Mouse (Mus musculus) stomach, postnatal 0 days (tissue): ENCODE measurements around the gene Camk1. TPM values are rescaled to one million over a fixed set of nuclear protein-coding genes. Genes with fewer than 3 reads are reported as not detected.

Experiments used
- ATAC-seq: fragments of 200-750 bp; cut with Nextera tagmentation; 2 replicates; pipeline ENCODE4 v1.8.0; 2017; ENCODE audit not compliant: low FRiP score, low TSS enrichment
- DNase-seq: peaks from one replicate; pipeline ENCODE4 v3.0.0-alpha.2; 2016; ENCODE audit warnings: low spot score
- H3K27ac ChIP-seq: fragments of 300-500 bp; sonication (generic); replicated peaks from 2 replicates; pipeline ENCODE4 v1.5.1; 2014; ENCODE audit warnings: mild to moderate bottlenecking, control low read depth
- H3K27me3 ChIP-seq: fragments of 300-500 bp; sonication (generic); 2 replicates; pipeline ENCODE4 v1.6.1; 2014; ENCODE audit warnings: low read length; ENCODE audit not compliant: control insufficient read depth, insufficient read depth
- H3K36me3 ChIP-seq: fragments of 300-500 bp; sonication (generic); 2 replicates; pipeline ENCODE4 v1.6.1; 2014; ENCODE audit warnings: low read length, mixed read lengths; ENCODE audit not compliant: control insufficient read depth, insufficient read depth
- H3K4me1 ChIP-seq: fragments of 300-500 bp; sonication (generic); replicated peaks from 2 replicates; pipeline ENCODE4 v1.6.1; 2014; ENCODE audit warnings: antibody characterized with exemption; ENCODE audit not compliant: control insufficient read depth, insufficient read depth
- H3K4me2 ChIP-seq: fragments of 300-500 bp; sonication (generic); replicated peaks from 2 replicates; pipeline ENCODE4 v1.6.1; 2014; ENCODE audit warnings: low read depth, mild to moderate bottlenecking, control low read depth, moderate library complexity
- H3K4me3 ChIP-seq: fragments of 300-500 bp; sonication (generic); 2 replicates; pipeline ENCODE4 v1.5.1; 2014; ENCODE audit warnings: low read depth, low read length, control low read depth
- H3K9ac ChIP-seq: fragments of 300-500 bp; sonication (generic); 2 replicates; pipeline ENCODE4 v1.6.1; 2014; ENCODE audit warnings: mild to moderate bottlenecking, low read length, control low read depth, mixed read lengths
- H3K9me3 ChIP-seq: fragments of 300-500 bp; sonication (generic); 2 replicates; pipeline ENCODE4 v1.6.1; 2016; ENCODE audit warnings: low read length; ENCODE audit not compliant: control insufficient read depth
- CTCF ChIP-seq: IDR thresholded peaks from 2 replicates; pipeline ENCODE4 v1.5.1; 2016; ENCODE audit warnings: antibody characterized with exemption, low read depth, mild to moderate bottlenecking, moderate library complexity
- EP300 ChIP-seq: optimal IDR thresholded peaks from 2 replicates; pipeline ENCODE3; 2016; ENCODE audit warnings: antibody characterized with exemption
- WGBS: fragments of 180-500 bp; shearing (Covaris S2); extraction: QIAGEN DNeasy Blood & Tissue Kit; methylation state at CpG from one replicate; pipeline ENCODE4 v1.1.7; 2014; 5-methylcytosine and 5-hydroxymethylcytosine counted together
- polyA plus RNA-seq: library from polyadenylated mRNA; unstranded; fragments of >200 nt; fragmentation: Nextera tagmentation; extraction: Ambion mirVana; gene quantifications from 2 replicates; pipeline ENCODE4 v1.2.1, GENCODE M21; 2015

Camk1 gene
- polyA plus RNA-seq, 1 experiment from 2014 or later, result 52.9 TPM

DNA sequence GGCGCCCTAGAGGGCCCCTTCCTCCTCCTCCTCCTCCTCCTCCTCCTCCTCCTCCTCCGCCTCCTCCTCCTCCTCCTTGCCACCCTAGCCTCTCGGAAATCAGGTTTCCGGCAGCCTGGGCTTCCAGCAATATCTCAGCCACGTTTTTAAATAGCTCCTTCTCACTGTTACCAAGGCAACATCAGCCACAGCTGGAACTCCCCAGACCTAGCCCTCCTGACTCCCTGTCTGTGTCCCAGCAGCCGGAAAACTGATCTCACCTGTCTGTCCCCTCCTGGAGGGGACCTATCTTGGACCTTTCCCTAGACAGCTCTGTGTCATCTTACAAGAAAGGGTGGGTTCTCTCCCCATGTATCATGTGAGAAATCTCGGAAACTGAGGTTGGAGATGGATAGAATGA is 1.5 kb downstream of the Camk1 start:
- Histone ChIP-seq H3K9me3 (no peaks in the 10 kb centered on the region), H3K9ac (no peak overlapping the region), H3K4me1 (peaks cover 5% of the 10 kb centered on the region; the same call in 1 of the 2 replicates), H3K27me3 (no peaks in the 10 kb centered on the region), H3K36me3 (0 out of 2 replicates have a peak, but pooled peaks cover 3% of the 10 kb centered on the region), H3K27ac (no peak overlapping the region), H3K4me3 (no peak overlapping the region), H3K4me2 (peak overlapping the region; percentile 84)
- no peak for TF ChIP-seq CTCF
- TF ChIP-seq EP300, result no peak
- no peak for DNase-seq
- 27% methylated on average over 6 of the region's 7 CpGs for WGBS
- no peak for ATAC-seq

DNA sequence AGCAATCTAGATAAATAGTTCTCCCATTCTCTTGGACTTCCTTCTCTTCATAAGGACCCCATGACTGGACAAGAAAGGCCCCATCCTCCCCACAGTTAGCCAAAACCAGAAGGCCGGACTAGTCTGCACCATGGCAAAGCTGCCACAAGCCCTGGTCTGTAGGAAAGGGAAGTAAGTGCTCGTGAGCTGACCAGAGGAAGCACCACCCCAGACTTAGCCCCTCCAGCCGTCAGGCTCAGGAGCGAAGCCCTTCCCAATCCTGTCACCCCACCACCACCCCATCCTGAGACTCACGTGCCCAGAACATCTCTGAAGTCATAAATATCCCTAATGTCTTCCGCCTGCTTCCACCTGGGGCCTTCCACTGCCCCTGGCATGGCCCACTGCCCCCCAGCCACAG is 2.2 kb downstream of the Camk1 start:
- Histone ChIP-seq H3K4me2 (no peak overlapping the region), H3K27ac (no peak overlapping the region), H3K9me3 (no peaks in the 10 kb centered on the region), H3K4me1 (peaks cover 5% of the 10 kb centered on the region; the same call in 1 of the 2 replicates), H3K36me3 (0 out of 2 replicates have a peak, but pooled peaks cover 3% of the 10 kb centered on the region), H3K4me3 (no peak overlapping the region), H3K9ac (no peak overlapping the region), H3K27me3 (no peaks in the 10 kb centered on the region)
- WGBS, result 81% methylated on average over 6 of the region's 6 CpGs
- DNase-seq, result no peak
- TF ChIP-seq EP300 (no peak), CTCF (no peak)
- no peak for ATAC-seq

DNA sequence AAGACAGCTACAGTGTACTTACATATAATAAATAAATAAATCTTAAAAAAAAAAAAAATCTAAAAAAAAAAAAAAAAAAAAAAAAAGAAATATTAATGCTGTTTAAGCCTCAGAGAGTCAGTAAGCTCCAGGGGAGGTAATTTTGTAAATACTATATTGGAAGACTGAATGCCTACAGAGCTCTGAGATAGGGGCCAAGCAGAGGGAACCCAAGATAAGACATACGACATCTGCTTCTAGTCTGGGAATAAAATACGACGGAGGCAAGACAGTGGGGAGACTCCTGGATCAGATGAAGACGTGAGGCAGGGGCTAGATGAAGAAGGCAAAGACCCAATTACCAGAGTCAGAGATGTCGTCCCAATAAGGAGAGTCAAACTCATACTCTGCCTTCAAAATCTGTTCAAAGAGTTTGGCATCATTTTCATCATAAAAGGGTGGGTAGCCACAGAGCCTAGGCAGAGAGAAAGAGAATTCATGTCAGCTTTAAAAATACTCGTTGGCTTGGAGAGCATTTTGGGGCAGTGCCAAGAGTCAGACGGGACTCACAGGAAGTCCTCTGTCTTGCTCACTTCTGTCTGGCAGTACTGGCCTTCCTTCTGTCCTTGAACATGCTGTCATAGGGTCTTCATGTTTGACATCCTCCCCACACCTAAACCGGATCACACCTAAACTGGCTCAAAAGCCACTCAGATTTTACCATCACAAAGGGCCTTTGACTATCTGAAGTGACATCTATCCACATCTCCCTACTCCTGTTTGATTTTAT is 6.7 kb downstream of the Camk1 start:
- ATAC-seq, result no peak
- H3K36me3 ChIP-seq, result peaks cover 12% of the 10 kb centered on the region
- no peak for DNase-seq
- H3K4me3 ChIP-seq, result no peak overlapping the region
- no peaks in the 10 kb centered on the region for H3K9me3 ChIP-seq
- H3K9ac ChIP-seq, result no peak overlapping the region
- 0 out of 2 replicates have a peak, but pooled peaks cover 2% of the 10 kb centered on the region for H3K4me1 ChIP-seq
- no peak overlapping the region for H3K4me2 ChIP-seq
- no peaks in the 10 kb centered on the region for H3K27me3 ChIP-seq
- TF ChIP-seq EP300 (no peak), CTCF (no peak)
- WGBS, result 57% methylated on average over 8 of the region's 8 CpGs
- H3K27ac ChIP-seq, result no peak overlapping the region

DNA sequence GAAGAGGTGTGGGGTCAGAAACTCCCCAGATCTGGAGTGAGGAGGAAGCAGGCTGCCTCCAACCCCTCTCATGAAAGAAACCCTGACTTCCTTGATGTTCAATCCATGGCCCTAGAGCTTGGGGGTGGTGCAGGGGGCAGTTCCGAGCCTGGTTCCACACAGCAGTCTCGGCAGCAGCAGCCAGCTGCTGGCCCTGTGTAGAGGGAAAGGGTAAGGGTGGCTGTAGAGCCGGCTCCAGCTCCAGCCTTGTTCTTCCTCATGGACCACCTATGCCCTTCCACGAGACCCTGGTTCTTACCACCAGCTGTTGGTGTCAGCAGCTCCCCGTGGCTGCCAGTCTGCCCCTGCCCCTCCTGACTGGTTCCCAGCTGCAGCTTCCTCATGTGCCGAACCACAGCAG is 9.6 kb downstream of the Camk1 start:
- H3K4me2 ChIP-seq, result no peak overlapping the region
- no peak for TF ChIP-seq CTCF
- no peak for TF ChIP-seq EP300
- ATAC-seq, result no peak
- H3K9me3 ChIP-seq, result no peaks in the 10 kb centered on the region
- 76% methylated on average over 6 of the region's 6 CpGs for WGBS
- H3K9ac ChIP-seq, result no peak overlapping the region
- H3K27ac ChIP-seq, result no peak overlapping the region
- peaks cover 12% of the 10 kb centered on the region for H3K36me3 ChIP-seq
- DNase-seq, result no peak
- no peak overlapping the region for H3K4me3 ChIP-seq
- no peaks in the 10 kb centered on the region for H3K27me3 ChIP-seq
- H3K4me1 ChIP-seq, result no peaks in the 10 kb centered on the region

DNA sequence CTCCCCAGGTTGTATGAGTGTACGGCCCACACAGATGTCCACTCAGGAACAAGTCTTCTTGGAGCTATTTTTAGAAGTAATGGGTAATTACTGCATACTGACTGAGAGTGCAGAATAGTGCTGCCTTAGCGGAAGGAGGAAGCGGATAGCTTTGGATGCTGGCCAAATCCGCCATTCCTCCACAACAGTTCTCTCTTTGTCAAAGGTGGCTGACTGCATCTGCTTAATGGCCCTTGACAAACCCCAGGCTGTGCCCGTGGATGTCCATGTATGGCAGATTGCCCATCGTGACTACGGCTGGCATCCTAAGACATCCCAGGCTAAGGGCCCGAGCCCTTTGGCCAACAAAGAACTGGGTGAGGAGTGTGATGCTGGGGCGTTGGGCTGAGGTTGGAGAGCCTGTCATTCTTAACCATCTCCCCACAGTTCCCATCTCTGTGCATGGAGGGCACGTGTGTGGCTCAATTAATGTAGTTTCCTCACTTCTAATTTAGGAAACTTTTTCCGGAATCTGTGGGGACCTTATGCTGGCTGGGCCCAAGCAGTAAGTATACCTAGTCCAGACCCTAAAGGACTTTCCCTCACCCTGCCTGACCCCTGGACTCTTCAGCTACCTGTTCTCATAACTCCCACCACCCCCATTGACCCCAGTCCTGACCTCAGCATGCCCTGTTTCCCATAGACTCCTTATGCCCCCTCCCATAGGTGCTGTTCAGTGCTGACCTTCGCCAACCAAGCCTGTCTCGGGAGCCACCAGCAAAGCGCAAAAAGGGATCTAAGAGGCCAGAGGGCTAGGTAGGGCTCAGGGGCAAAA is 10.4 kb downstream of the Camk1 start:
- no peak overlapping the region for H3K4me2 ChIP-seq
- no peak overlapping the region for H3K4me3 ChIP-seq
- H3K9me3 ChIP-seq, result no peaks in the 10 kb centered on the region
- peak overlapping the region; percentile 63 for H3K27ac ChIP-seq
- H3K36me3 ChIP-seq, result peaks cover 12% of the 10 kb centered on the region
- ATAC-seq (peak; percentile 77), DNase-seq (peak; percentile 75)
- H3K27me3 ChIP-seq, result no peaks in the 10 kb centered on the region
- 60% methylated on average over 14 of the region's 14 CpGs for WGBS
- H3K4me1 ChIP-seq, result no peaks in the 10 kb centered on the region
- TF ChIP-seq CTCF (no peak), EP300 (no peak)
- H3K9ac ChIP-seq, result no peak overlapping the region
